Mouse (Mus musculus): Measurements from ENCODE around the gene Nek1. TPM values are rescaled to one million over a fixed set of nuclear protein-coding genes. Genes with fewer than 3 reads are reported as not detected.

Gene Nek1
- polyA plus RNA-seq, 2 experiments = 10.8 to 23.0 TPM

DNA sequence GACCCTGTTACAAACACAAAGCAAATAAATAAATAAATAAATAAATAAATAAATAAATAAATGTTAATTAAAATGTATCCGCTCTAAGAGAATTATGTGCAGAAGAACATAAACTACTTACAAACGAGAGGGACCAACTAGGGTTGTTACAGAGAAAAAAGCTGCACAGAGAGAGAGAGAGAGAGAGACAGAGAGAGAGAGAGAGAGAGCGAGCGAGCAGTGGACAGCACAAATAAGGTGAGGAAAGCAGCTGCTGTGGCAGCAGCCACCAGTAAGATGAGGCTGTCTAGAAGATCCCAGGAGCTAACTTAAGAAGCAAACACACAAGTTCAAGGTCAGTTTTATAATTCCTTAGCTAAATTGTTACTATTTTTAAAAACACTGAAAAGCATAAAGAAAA is 28.5 kb upstream of the Nek1 start:
- WGBS = 76% methylated on average over 4 of the region's 4 CpGs
- H3K9ac ChIP-seq (ENCODE audit: low read depth, low read length, severe bottlenecking) = no peak overlapping the region
- no peak overlapping the region for H3K27ac ChIP-seq (replicated peaks; ENCODE audit: low read depth, low read length)
- ATAC-seq (ENCODE audit: low FRiP score, low read depth) (no peak), DNase-seq (ENCODE audit: low spot score) (no peak)
- no peak for TF ChIP-seq POLR2A (IDR thresholded peaks at IDR 0.05; ENCODE audit: borderline replicate concordance, extremely low read depth, insufficient read depth, insufficient read length)
- peaks cover 18% of the 10 kb centered on the region for H3K4me1 ChIP-seq (ENCODE audit: control insufficient read depth, insufficient read depth, low read length)
- no peaks in the 10 kb centered on the region for H3K27me3 ChIP-seq (ENCODE audit: control insufficient read depth, insufficient read depth, low read length)
- H3K36me3 ChIP-seq (ENCODE audit: control insufficient read depth, insufficient read depth, low read length) = no peaks in the 10 kb centered on the region
- H3K4me2 ChIP-seq (replicated peaks; ENCODE audit: low read depth, low read length, severe bottlenecking) = no peak overlapping the region
- H3K4me3 ChIP-seq (replicated peaks; ENCODE audit: low read length) = no peak overlapping the region
- no peaks in the 10 kb centered on the region for H3K9me3 ChIP-seq (ENCODE audit: control insufficient read depth, low read length)

DNA sequence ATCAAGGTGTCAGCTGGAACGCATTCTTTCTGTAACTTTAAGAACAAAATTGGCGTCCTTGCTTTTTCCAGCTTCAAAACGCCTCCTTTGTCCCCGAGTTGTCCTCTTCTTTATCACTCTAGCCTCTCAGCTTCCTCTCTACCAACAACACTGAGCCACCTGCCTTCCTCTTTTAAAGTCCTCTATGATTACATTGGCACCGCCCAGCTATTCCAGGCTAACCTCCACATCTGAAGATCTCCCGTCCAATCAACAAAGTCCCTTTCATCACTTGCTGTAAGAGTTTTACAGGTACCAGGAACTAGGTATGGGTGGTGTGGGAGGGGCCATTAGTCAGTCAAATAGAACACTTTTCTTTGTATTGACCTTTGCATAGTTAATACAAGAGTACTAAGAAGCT is 27.7 kb upstream of the Nek1 start:
- Histone ChIP-seq H3K4me2 (replicated peaks; ENCODE audit: low read depth, low read length, severe bottlenecking) (no peak overlapping the region), H3K36me3 (ENCODE audit: control insufficient read depth, insufficient read depth, low read length) (no peaks in the 10 kb centered on the region), H3K4me3 (replicated peaks; ENCODE audit: low read length) (no peak overlapping the region), H3K27ac (replicated peaks; ENCODE audit: low read depth, low read length) (no peak overlapping the region), H3K27me3 (ENCODE audit: control insufficient read depth, insufficient read depth, low read length) (no peaks in the 10 kb centered on the region), H3K9ac (ENCODE audit: low read depth, low read length, severe bottlenecking) (no peak overlapping the region), H3K9me3 (ENCODE audit: control insufficient read depth, low read length) (no peaks in the 10 kb centered on the region), H3K4me1 (ENCODE audit: control insufficient read depth, insufficient read depth, low read length) (peaks cover 18% of the 10 kb centered on the region)
- ATAC-seq (ENCODE audit: low FRiP score, low read depth) (no peak), DNase-seq (ENCODE audit: low spot score) (no peak)
- TF ChIP-seq POLR2A (IDR thresholded peaks at IDR 0.05; ENCODE audit: borderline replicate concordance, extremely low read depth, insufficient read depth, insufficient read length) = no peak
- WGBS = 61% methylated on average over 6 of the region's 6 CpGs

GRCm38 (mm10) chr8:60965741-60966140 is 27.3 kb upstream of the Nek1 start:
- no peak overlapping the region for H3K9ac ChIP-seq (ENCODE audit: low read depth, low read length, severe bottlenecking)
- TF ChIP-seq POLR2A (IDR thresholded peaks at IDR 0.05; ENCODE audit: borderline replicate concordance, extremely low read depth, insufficient read depth, insufficient read length) = no peak
- WGBS = 52% methylated on average over 3 of the region's 3 CpGs
- no peaks in the 10 kb centered on the region for H3K36me3 ChIP-seq (ENCODE audit: control insufficient read depth, insufficient read depth, low read length)
- no peak overlapping the region for H3K4me3 ChIP-seq (replicated peaks; ENCODE audit: low read length)
- ATAC-seq (ENCODE audit: low FRiP score, low read depth) (no peak), DNase-seq (ENCODE audit: low spot score) (no peak)
- no peak overlapping the region for H3K4me2 ChIP-seq (replicated peaks; ENCODE audit: low read depth, low read length, severe bottlenecking)
- H3K27ac ChIP-seq (replicated peaks; ENCODE audit: low read depth, low read length) = no peak overlapping the region
- no peaks in the 10 kb centered on the region for H3K27me3 ChIP-seq (ENCODE audit: control insufficient read depth, insufficient read depth, low read length)
- H3K4me1 ChIP-seq (ENCODE audit: control insufficient read depth, insufficient read depth, low read length) = peaks cover 18% of the 10 kb centered on the region
- no peaks in the 10 kb centered on the region for H3K9me3 ChIP-seq (ENCODE audit: control insufficient read depth, low read length)

DNA sequence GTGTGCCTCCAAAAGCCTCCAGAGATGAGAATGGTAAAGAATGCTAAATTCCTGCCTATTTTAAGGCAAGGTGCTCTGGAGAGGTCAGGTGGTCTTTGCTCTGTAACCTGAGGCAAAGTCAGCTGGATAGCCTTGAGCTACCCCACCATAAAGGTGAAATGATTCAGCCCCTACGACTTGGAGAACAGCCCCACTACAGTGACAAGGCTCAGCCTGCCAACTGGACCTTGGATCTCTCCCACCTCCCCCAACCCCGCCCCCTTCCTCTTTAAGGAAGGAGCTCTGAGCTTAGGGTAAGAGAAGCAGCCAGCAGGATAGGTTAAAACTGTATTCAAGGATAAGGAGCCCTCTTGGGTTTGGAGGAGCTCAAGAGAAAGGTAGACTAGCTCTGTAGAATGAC is 23.9 kb upstream of the Nek1 start:
- H3K4me3 ChIP-seq (replicated peaks; ENCODE audit: low read length) = no peak overlapping the region
- H3K4me2 ChIP-seq (replicated peaks; ENCODE audit: low read depth, low read length, severe bottlenecking) = no peak overlapping the region
- no peaks in the 10 kb centered on the region for H3K9me3 ChIP-seq (ENCODE audit: control insufficient read depth, low read length)
- no peak for ATAC-seq (ENCODE audit: low FRiP score, low read depth)
- H3K36me3 ChIP-seq (ENCODE audit: control insufficient read depth, insufficient read depth, low read length) = no peaks in the 10 kb centered on the region
- no peak overlapping the region for H3K27ac ChIP-seq (replicated peaks; ENCODE audit: low read depth, low read length)
- H3K9ac ChIP-seq (ENCODE audit: low read depth, low read length, severe bottlenecking) = no peak overlapping the region
- WGBS = 32% methylated on average over 2 of the region's 2 CpGs
- peaks cover 18% of the 10 kb centered on the region; the same call in 1 of the 2 replicates for H3K4me1 ChIP-seq (ENCODE audit: control insufficient read depth, insufficient read depth, low read length)
- DNase-seq (ENCODE audit: low spot score) = no peak
- TF ChIP-seq POLR2A (IDR thresholded peaks at IDR 0.05; ENCODE audit: borderline replicate concordance, extremely low read depth, insufficient read depth, insufficient read length) = no peak
- no peaks in the 10 kb centered on the region for H3K27me3 ChIP-seq (ENCODE audit: control insufficient read depth, insufficient read depth, low read length)

GRCm38 (mm10) chr8:60971808-60972207 is 21.2 kb upstream of the Nek1 start:
- no peak for ATAC-seq (ENCODE audit: low FRiP score, low read depth)
- Histone ChIP-seq H3K4me2 (replicated peaks; ENCODE audit: low read depth, low read length, severe bottlenecking) (no peak overlapping the region), H3K9ac (ENCODE audit: low read depth, low read length, severe bottlenecking) (no peak overlapping the region), H3K9me3 (ENCODE audit: control insufficient read depth, low read length) (no peaks in the 10 kb centered on the region), H3K27me3 (ENCODE audit: control insufficient read depth, insufficient read depth, low read length) (no peaks in the 10 kb centered on the region), H3K4me1 (ENCODE audit: control insufficient read depth, insufficient read depth, low read length) (0 out of 2 replicates have a peak, but pooled peaks cover 10% of the 10 kb centered on the region), H3K4me3 (replicated peaks; ENCODE audit: low read length) (no peak overlapping the region), H3K27ac (replicated peaks; ENCODE audit: low read depth, low read length) (no peak overlapping the region), H3K36me3 (ENCODE audit: control insufficient read depth, insufficient read depth, low read length) (no peaks in the 10 kb centered on the region)
- DNase-seq (ENCODE audit: low spot score) = peak; percentile 27
- 53% methylated on average over 4 of the region's 4 CpGs for WGBS
- TF ChIP-seq POLR2A (IDR thresholded peaks at IDR 0.05; ENCODE audit: borderline replicate concordance, extremely low read depth, insufficient read depth, insufficient read length) = no peak

- DNase-seq (ENCODE audit: low spot score) (no peak), ATAC-seq (ENCODE audit: low FRiP score, low read depth) (no peak)
- H3K9ac ChIP-seq (ENCODE audit: low read depth, low read length, severe bottlenecking) = no peak overlapping the region
- no peak overlapping the region for H3K27ac ChIP-seq (replicated peaks; ENCODE audit: low read depth, low read length)
- H3K4me3 ChIP-seq (replicated peaks; ENCODE audit: low read length) = no peak overlapping the region
- H3K9me3 ChIP-seq (ENCODE audit: control insufficient read depth, low read length) = no peaks in the 10 kb centered on the region
- no peaks in the 10 kb centered on the region for H3K27me3 ChIP-seq (ENCODE audit: control insufficient read depth, insufficient read depth, low read length)
- peaks cover 12% of the 10 kb centered on the region; the same call in 1 of the 2 replicates for H3K4me1 ChIP-seq (ENCODE audit: control insufficient read depth, insufficient read depth, low read length)
- 91% methylated on average over 2 of the region's 2 CpGs for WGBS
- no peak overlapping the region for H3K4me2 ChIP-seq (replicated peaks; ENCODE audit: low read depth, low read length, severe bottlenecking)
- TF ChIP-seq POLR2A (IDR thresholded peaks at IDR 0.05; ENCODE audit: borderline replicate concordance, extremely low read depth, insufficient read depth, insufficient read length) = no peak
- H3K36me3 ChIP-seq (ENCODE audit: control insufficient read depth, insufficient read depth, low read length) = no peaks in the 10 kb centered on the region
Observed at GRCm38 (mm10) chr8:60973448-60973847, 19.5 kb upstream of the Nek1 start.
